Mouse (Mus musculus): ENCODE data around the gene Abca8a. TPM values are rescaled to one million over a fixed set of nuclear protein-coding genes. Genes with fewer than 3 reads are reported as not detected.

Abca8a gene
- 0.07 TPM in 1 of 2 replicates, not detected in the other for polyA plus RNA-seq (2012; ENCODE audit: low replicate concordance)

GRCm38 (mm10) chr11:110095858-110096257 is at the start of gene Abca8a:
Gene Abca8a, minus strand, starts transcription at chr11:110095978.

GRCm38 (mm10) chr11:109995624-109996023 is 100.2 kb downstream of the Abca8a start, which contains the start of gene Abca8b:
Gene Abca8b, minus strand, starts transcription at chr11:109995845.

Other genes with a start within 250 kb of the Abca8a start
- gene Abca8b, start 100.1 kb downstream of the Abca8a start, polyA plus RNA-seq (2012; ENCODE audit: low replicate concordance), result not detected in 2 replicates
- gene Abca9, start 72.2 kb upstream of the Abca8a start, polyA plus RNA-seq (2012; ENCODE audit: low replicate concordance), result 0.41 and 0.94 TPM in 2 replicates
- gene Abca6, start 155.8 kb upstream of the Abca8a start, polyA plus RNA-seq (2012; ENCODE audit: low replicate concordance), result 0.06 TPM in 1 of 2 replicates, not detected in the other
- 0.11 and 0.12 TPM in 2 replicates for gene Abca5, start 241.7 kb upstream of the Abca8a start, polyA plus RNA-seq (2012; ENCODE audit: low replicate concordance)